Mouse (Mus musculus) midbrain, embryonic 11.5 days (tissue): ENCODE measurements around the gene Araf. TPM values are rescaled to one million over a fixed set of nuclear protein-coding genes. Genes with fewer than 3 reads are reported as not detected.

ENCODE experiments used
- ATAC-seq: fragments of 200-750 bp; cut with Nextera tagmentation; 2 replicates; pipeline ENCODE4 v1.8.0; 2017; ENCODE audit warnings: moderate TSS enrichment, moderate library complexity; ENCODE audit not compliant: low FRiP score
- DNase-seq: peaks from one replicate; pipeline ENCODE4 v3.0.0; 2015; ENCODE audit warnings: low spot score; ENCODE audit errors: missing footprints
- H3K27ac ChIP-seq: fragments of 300-500 bp; sonication (generic); 2 replicates; pipeline ENCODE4 v1.5.1; 2014; ENCODE audit warnings: low read depth, low read length
- H3K27me3 ChIP-seq: fragments of 300-500 bp; sonication (generic); 2 replicates; pipeline ENCODE4 v1.6.1; 2014; ENCODE audit warnings: mild to moderate bottlenecking, low read length, moderate library complexity, mixed read lengths; ENCODE audit not compliant: control insufficient read depth, insufficient read depth
- H3K36me3 ChIP-seq: fragments of 300-500 bp; sonication (generic); 2 replicates; pipeline ENCODE4 v1.6.1; 2014; ENCODE audit warnings: mild to moderate bottlenecking, low read length, moderate library complexity, mixed read lengths; ENCODE audit not compliant: control insufficient read depth, insufficient read depth
- H3K4me1 ChIP-seq: fragments of 300-500 bp; sonication (generic); 2 replicates; pipeline ENCODE4 v1.6.1; 2014; ENCODE audit warnings: low read length; ENCODE audit not compliant: control insufficient read depth, insufficient read depth
- H3K4me2 ChIP-seq: fragments of 300-500 bp; sonication (generic); 2 replicates; pipeline ENCODE4 v1.6.1; 2014; ENCODE audit warnings: mild to moderate bottlenecking, moderate library complexity
- H3K4me3 ChIP-seq: fragments of 300-500 bp; sonication (generic); 2 replicates; pipeline ENCODE4 v1.5.1; 2014; ENCODE audit warnings: low read depth, low read length
- H3K9ac ChIP-seq: fragments of 300-500 bp; sonication (generic); 2 replicates; pipeline ENCODE4 v1.6.1; 2014; ENCODE audit warnings: low read length
- H3K9me3 ChIP-seq: fragments of 300-500 bp; sonication (generic); 2 replicates; pipeline ENCODE4 v1.6.1; 2016; ENCODE audit warnings: low read length; ENCODE audit not compliant: control insufficient read depth
- WGBS: fragments of 180-500 bp; shearing (Covaris S2); extraction: QIAGEN DNeasy Blood & Tissue Kit; methylation state at CpG from one replicate; pipeline ENCODE4 v1.1.7; 2014; 5-methylcytosine and 5-hydroxymethylcytosine counted together
- polyA plus RNA-seq: library from polyadenylated mRNA; unstranded; fragments of >200 nt; fragmentation: Nextera tagmentation; extraction: Ambion mirVana; gene quantifications from 2 replicates; pipeline ENCODE4 v1.2.1, GENCODE M21; 2014

Araf gene
- polyA plus RNA-seq, 1 experiment from 2014 or later: 98.3 TPM

DNA sequence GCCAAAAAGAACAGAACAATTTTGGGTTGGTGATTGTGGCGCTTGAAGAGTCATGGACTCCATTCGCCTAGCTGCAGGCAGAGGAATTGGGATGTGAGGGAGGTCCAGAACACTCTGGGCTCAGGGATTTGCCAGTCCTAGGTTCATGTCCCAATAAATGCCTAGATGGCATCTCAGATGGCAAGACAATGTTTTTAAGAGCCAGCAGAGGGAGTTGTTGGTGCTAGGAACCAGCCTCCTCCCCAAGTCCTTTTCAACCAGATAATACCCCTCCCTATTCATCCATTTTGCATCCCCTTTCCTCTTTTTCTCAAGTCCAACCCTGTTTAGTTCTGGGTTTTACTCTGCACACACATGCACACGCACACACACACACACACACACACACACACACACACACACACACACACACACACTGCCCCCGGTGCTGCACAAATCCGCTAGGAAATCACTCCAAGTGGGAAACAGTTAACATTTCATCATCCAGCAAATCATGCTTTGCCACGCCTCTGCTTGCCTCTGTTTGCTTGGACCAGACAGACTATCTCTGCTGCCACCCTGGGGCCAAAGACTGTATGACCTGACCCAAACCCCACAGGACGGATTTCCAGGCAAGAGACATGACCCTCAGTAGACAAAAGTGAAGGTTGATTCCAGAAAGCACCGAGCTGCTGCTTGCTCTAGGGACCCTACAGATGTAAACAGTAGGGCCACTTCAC, 22.3 kb downstream of the Araf start:
- 59% methylated on average over 8 of the region's 8 CpGs for WGBS
- no peaks in the 10 kb centered on the region for H3K9me3 ChIP-seq
- H3K4me2 ChIP-seq: peak overlapping the region; percentile 34
- H3K36me3 ChIP-seq: no peaks in the 10 kb centered on the region
- peak overlapping the region; percentile 13; the same call in 1 of the 2 replicates for H3K4me3 ChIP-seq
- no peak overlapping the region for H3K9ac ChIP-seq
- ATAC-seq (peak; percentile 59; the same call in 1 of the 2 replicates), DNase-seq (peak; percentile 80)
- no peaks in the 10 kb centered on the region; the same call in 1 of the 2 replicates for H3K4me1 ChIP-seq
- H3K27me3 ChIP-seq: no peaks in the 10 kb centered on the region
- H3K27ac ChIP-seq: no peak overlapping the region

DNA sequence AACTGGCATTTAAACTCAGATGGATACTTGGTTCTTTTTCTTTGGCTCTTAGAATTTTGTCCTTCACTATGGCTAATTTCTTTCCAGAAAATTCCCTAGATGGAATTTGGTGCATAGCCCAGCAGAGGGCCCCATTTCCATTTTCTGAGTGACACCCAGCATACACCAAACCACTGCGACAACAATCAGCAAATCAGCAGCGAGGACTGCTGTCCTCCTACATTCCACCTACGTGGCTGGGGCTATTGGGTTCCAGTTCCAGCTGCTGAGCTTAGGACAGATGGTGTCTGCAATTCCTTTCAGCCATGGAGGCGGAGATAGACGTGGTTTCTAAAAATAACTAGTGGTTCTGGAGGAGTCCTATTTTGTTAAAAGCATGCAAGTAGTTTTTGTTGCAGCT, 31.3 kb downstream of the Araf start:
- Histone ChIP-seq H3K4me3 (no peak overlapping the region), H3K4me1 (no peaks in the 10 kb centered on the region), H3K27me3 (no peaks in the 10 kb centered on the region), H3K36me3 (no peaks in the 10 kb centered on the region), H3K9me3 (no peaks in the 10 kb centered on the region), H3K9ac (no peak overlapping the region), H3K4me2 (no peak overlapping the region), H3K27ac (no peak overlapping the region)
- ATAC-seq (no peak), DNase-seq (no peak)
- 45% methylated on average over 5 of the region's 5 CpGs for WGBS

- 88% methylated on average over 3 of the region's 3 CpGs for WGBS
- no peak for ATAC-seq
- Histone ChIP-seq H3K4me3 (no peak overlapping the region), H3K27ac (no peak overlapping the region), H3K9ac (no peak overlapping the region), H3K4me2 (no peak overlapping the region), H3K4me1 (peaks cover 5% of the 10 kb centered on the region; the same call in 1 of the 2 replicates), H3K9me3 (no peaks in the 10 kb centered on the region), H3K36me3 (no peaks in the 10 kb centered on the region), H3K27me3 (no peaks in the 10 kb centered on the region)
- no peak for DNase-seq
Measured at GRCm38 (mm10) chrX:20847232-20847631, 49.6 kb downstream of the Araf start.

- ATAC-seq (peak; percentile 17), DNase-seq (no peak)
- peak overlapping the region; percentile 25 for H3K4me2 ChIP-seq
- H3K9ac ChIP-seq: no peak overlapping the region
- H3K4me3 ChIP-seq: no peak overlapping the region
- 20% methylated on average over 2 of the region's 2 CpGs for WGBS
- H3K9me3 ChIP-seq: no peaks in the 10 kb centered on the region
- H3K4me1 ChIP-seq: peaks cover 5% of the 10 kb centered on the region; the same call in 1 of the 2 replicates
- no peaks in the 10 kb centered on the region for H3K36me3 ChIP-seq
- no peak overlapping the region for H3K27ac ChIP-seq
- no peaks in the 10 kb centered on the region for H3K27me3 ChIP-seq
Measured at GRCm38 (mm10) chrX:20847816-20848215, 50.2 kb downstream of the Araf start.

DNA sequence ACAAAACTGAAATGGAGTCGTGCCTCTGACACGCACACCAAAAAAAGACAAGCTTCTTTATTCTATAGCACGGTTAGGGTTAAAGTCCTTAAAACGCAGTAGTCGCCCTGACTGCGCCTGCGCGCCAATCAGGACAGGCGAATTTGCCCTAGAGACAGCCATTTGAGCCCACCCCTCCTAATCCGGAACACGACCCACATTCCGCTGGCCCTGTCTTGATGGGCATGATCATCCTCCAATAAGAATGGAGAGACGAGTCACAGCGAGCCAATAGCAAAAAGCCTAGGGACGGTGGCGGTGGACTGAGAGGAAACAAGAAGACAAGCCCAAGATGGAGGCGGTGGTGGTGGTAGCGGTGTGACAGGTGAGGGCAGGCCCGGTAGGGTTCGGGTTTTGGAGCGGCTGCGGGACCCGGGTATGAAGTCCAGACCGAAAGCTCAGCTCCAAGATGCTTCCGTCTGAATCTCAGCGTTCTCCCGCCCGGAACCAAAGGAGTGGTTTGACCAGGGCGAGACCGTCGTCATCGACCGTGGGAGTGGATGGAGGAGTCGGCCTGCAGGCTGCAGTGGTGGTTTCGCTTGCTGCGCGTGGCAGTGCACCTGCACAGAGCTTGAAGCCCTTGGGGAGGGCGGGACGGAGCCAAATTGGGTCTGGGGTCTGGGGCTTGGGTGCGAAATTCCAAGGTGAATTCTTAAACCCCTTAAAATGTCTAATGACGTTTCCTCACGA, 50.8 kb downstream of the Araf start:
- peak overlapping the region; percentile 53 for H3K4me2 ChIP-seq
- peak overlapping the region; percentile 68 for H3K9ac ChIP-seq
- peak overlapping the region; percentile 61 for H3K4me3 ChIP-seq
- H3K4me1 ChIP-seq: peaks cover 5% of the 10 kb centered on the region; the same call in 1 of the 2 replicates
- WGBS: 15% methylated on average over 41 of the region's 42 CpGs
- ATAC-seq: peak; percentile 99
- H3K27me3 ChIP-seq: no peaks in the 10 kb centered on the region
- no peak overlapping the region for H3K27ac ChIP-seq
- H3K36me3 ChIP-seq: no peaks in the 10 kb centered on the region
- peak; percentile 95 for DNase-seq
- H3K9me3 ChIP-seq: no peaks in the 10 kb centered on the region

DNA sequence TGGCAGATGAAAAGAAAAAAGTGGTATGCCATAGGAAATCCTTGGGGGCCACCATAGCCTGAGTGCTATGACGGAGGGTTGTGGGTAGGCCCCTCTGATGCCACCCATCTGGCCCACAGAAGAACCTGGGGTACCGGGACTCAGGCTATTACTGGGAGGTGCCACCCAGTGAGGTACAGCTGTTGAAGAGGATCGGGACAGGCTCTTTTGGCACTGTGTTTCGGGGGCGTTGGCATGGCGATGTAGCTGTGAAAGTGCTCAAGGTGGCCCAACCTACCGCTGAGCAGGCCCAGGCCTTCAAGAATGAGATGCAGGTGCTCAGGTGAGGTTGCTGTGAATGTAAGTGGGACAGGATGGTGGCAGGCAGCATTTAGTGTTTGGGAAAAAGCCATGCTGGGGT, 56.2 kb downstream of the Araf start:
- peaks cover 5% of the 10 kb centered on the region; the same call in 1 of the 2 replicates for H3K4me1 ChIP-seq
- no peak for DNase-seq
- 94% methylated on average over 7 of the region's 7 CpGs for WGBS
- H3K4me2 ChIP-seq: no peak overlapping the region
- no peak overlapping the region for H3K4me3 ChIP-seq
- H3K27me3 ChIP-seq: no peaks in the 10 kb centered on the region
- H3K9me3 ChIP-seq: no peaks in the 10 kb centered on the region
- no peaks in the 10 kb centered on the region for H3K36me3 ChIP-seq
- H3K27ac ChIP-seq: no peak overlapping the region
- H3K9ac ChIP-seq: no peak overlapping the region
- ATAC-seq: no peak

- DNase-seq: no peak
- no peak overlapping the region for H3K9ac ChIP-seq
- no peak overlapping the region for H3K27ac ChIP-seq
- H3K4me2 ChIP-seq: no peak overlapping the region
- H3K27me3 ChIP-seq: no peaks in the 10 kb centered on the region
- no peaks in the 10 kb centered on the region for H3K36me3 ChIP-seq
- no peak overlapping the region for H3K4me3 ChIP-seq
- 0 out of 2 replicates have a peak, but pooled peaks have one; percentile 25 for ATAC-seq
- H3K4me1 ChIP-seq: no peaks in the 10 kb centered on the region
- WGBS: 46% methylated on average over 5 of the region's 5 CpGs
- H3K9me3 ChIP-seq: no peaks in the 10 kb centered on the region
Measured at GRCm38 (mm10) chrX:20861453-20862104, 64.0 kb downstream of the Araf start.

DNA sequence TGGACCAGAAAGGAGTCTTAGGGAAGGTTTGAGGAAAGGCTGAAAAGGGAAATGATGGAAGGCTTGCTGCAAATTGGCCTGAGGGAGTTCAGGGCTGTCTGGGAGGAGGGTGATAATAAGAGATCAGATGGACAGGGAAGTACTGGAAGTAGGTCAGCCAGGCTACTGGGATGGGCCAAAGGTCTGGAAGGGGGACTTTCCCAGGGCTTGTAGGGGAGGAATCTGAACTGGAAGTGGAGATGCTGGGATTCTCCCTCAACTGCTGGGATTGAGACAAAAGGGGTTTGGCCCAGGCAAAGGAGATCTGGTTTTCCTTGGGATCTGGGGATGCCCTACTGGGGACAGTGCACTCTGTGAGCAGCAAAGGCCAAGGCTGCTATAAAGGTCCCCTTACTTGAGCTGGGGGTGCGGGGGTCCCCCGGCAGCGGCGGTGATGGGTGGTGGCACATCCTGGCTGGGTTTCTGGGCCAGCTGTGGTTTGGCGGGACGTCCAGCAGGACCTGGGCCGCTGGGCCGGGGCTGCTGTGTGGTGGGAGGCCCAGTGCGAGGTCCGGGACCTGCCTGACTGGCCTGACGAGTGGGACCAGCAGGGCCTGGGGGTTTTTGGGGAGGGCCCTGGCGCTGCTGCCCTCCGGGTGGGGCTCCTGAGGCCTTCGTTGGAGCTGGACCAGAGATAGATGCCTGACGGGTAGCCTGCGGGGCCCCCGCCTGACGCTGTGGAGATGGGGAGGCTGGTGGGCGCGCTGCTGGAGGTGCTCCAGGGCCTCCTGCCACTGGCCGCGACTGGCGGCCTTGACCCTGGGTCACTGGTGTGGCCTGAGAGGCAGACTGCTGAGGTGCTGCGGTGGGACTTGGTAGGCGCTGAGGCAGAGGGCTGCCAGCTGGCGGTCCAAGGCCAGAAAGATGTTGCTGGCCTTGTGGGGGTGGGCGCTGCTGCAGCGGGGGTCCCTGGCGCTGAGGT, 64.8 kb downstream of the Araf start:
- ATAC-seq: peak; percentile 38; the same call in 1 of the 2 replicates
- no peaks in the 10 kb centered on the region for H3K9me3 ChIP-seq
- no peaks in the 10 kb centered on the region for H3K27me3 ChIP-seq
- no peak overlapping the region for H3K4me2 ChIP-seq
- no peaks in the 10 kb centered on the region for H3K4me1 ChIP-seq
- no peaks in the 10 kb centered on the region for H3K36me3 ChIP-seq
- H3K27ac ChIP-seq: no peak overlapping the region
- WGBS: 46% methylated on average over 27 of the region's 29 CpGs
- no peak overlapping the region for H3K4me3 ChIP-seq
- DNase-seq: no peak
- no peak overlapping the region for H3K9ac ChIP-seq
